Mouse (Mus musculus): ENCODE measurements around the gene Ero1l.
A peak's percentile ranks its signal among the peaks of the same experiment; 100 is the strongest.

The Ero1l gene

GRCm38 (mm10) chr14:45318426-45319236 is at the start of gene Ero1l:
Gene Ero1l (minus strand): TSS chr14:45318771.
- DNase-seq (ENCODE audit: extremely low spot score, low read depth, low spot score): no peak

GRCm38 (mm10) chr14:45365196-45365587 is 46.6 kb upstream of the Ero1l start:
- no peak for DNase-seq (ENCODE audit: extremely low spot score, low read depth, low spot score)

- no peak for DNase-seq (ENCODE audit: extremely low spot score, low read depth, low spot score)
These were observed 45.9 kb upstream of the Ero1l start for GRCm38 (mm10) chr14:45364211-45365195.

GRCm38 (mm10) chr14:45350931-45351859 is 32.6 kb upstream of the Ero1l start, which contains the start of gene Styx:
Gene Styx (plus strand): TSS chr14:45351093.
- DNase-seq (ENCODE audit: extremely low spot score, low read depth, low spot score): peak; percentile 33

- peak; percentile 71 for DNase-seq (ENCODE audit: extremely low spot score, low read depth, low spot score)
These were observed 11.1 kb upstream of the Ero1l start, which contains the start of gene Psmc6 for GRCm38 (mm10) chr14:45329589-45330181. Gene Psmc6 (plus strand): TSS chr14:45329788.

GRCm38 (mm10) chr14:45329018-45329588 is 10.5 kb upstream of the Ero1l start:
- no peak for DNase-seq (ENCODE audit: extremely low spot score, low read depth, low spot score)

GRCm38 (mm10) chr14:45328072-45328713 is 9.6 kb upstream of the Ero1l start:
- no peak for DNase-seq (ENCODE audit: extremely low spot score, low read depth, low spot score)

GRCm38 (mm10) chr14:45325471-45325870 is 6.9 kb upstream of the Ero1l start:
- DNase-seq (ENCODE audit: extremely low spot score, low read depth, low spot score): no peak

GRCm38 (mm10) chr14:45323320-45323719 is 4.7 kb upstream of the Ero1l start:
- no peak for DNase-seq (ENCODE audit: extremely low spot score, low read depth, low spot score)

GRCm38 (mm10) chr14:45322450-45322849 is 3.9 kb upstream of the Ero1l start:
- no peak for DNase-seq (ENCODE audit: extremely low spot score, low read depth, low spot score)

GRCm38 (mm10) chr14:45321622-45322021 is 3.1 kb upstream of the Ero1l start:
- no peak for DNase-seq (ENCODE audit: extremely low spot score, low read depth, low spot score)

GRCm38 (mm10) chr14:45321067-45321466 is 2.5 kb upstream of the Ero1l start:
- DNase-seq (ENCODE audit: extremely low spot score, low read depth, low spot score): no peak

- DNase-seq (ENCODE audit: extremely low spot score, low read depth, low spot score): no peak
These were observed 1.5 kb upstream of the Ero1l start for GRCm38 (mm10) chr14:45320111-45320510.

- no peak for DNase-seq (ENCODE audit: extremely low spot score, low read depth, low spot score)
These were observed 653 bp upstream of the Ero1l start for GRCm38 (mm10) chr14:45319237-45319610.

- DNase-seq (ENCODE audit: extremely low spot score, low read depth, low spot score): no peak
These were observed 605 bp downstream of the Ero1l start for GRCm38 (mm10) chr14:45317921-45318411.

GRCm38 (mm10) chr14:45316927-45317326 is 1.6 kb downstream of the Ero1l start:
- DNase-seq (ENCODE audit: extremely low spot score, low read depth, low spot score): no peak

- DNase-seq (ENCODE audit: extremely low spot score, low read depth, low spot score): no peak
These were observed 8.5 kb downstream of the Ero1l start for GRCm38 (mm10) chr14:45310101-45310500.

- no peak for DNase-seq (ENCODE audit: extremely low spot score, low read depth, low spot score)
These were observed 8.9 kb downstream of the Ero1l start for GRCm38 (mm10) chr14:45309646-45310045.
